Mouse (Mus musculus): ENCODE results near the gene Prokr1.
A peak's percentile ranks its signal among the peaks of the same experiment; 100 is the strongest.

The Prokr1 gene

DNA sequence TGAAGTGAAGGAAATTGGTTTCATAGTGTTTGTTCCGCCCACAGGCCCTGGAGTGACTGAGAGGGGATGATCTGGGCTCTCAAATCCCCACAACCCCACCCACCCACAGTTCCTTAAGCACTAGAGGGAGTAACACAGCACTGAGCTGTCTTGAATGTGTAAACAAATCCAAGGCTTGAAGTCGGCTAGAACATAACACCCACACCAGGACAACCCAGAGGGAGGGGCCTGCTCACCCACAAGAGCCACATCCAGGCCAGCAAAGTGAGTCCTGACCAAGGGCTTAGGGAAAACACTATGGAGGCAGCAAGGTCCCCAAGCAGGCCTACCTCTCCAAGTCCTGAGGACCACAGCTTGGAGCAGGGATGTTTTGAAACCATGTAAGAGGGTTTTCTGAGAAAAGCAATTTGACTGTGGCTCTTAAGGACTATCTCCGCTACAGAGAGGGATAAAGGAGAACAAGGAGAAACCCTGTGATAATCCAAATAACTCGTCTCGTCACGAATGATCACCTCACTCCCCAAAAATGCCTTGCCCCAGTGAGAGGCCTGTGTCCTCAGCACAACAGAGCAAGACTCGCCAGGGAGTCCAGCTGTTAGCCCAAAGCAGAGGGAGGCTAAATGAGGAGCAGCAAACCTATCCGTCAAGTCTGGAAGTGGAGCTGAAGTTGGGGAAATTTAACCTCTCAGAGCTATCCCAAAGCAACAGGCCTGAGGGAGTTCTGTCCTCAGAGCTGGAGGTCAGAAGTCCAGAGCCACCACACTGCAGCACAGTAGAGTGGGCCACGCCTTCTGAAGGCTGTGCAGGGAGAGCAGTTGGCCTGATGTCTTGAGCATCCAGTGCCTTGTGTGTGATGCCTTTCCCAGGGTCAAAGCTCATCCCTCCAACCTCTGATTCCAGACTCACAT, 22.6 kb downstream of the Prokr1 start:
- DNase-seq (ENCODE audit: low spot score) = no peak

DNA sequence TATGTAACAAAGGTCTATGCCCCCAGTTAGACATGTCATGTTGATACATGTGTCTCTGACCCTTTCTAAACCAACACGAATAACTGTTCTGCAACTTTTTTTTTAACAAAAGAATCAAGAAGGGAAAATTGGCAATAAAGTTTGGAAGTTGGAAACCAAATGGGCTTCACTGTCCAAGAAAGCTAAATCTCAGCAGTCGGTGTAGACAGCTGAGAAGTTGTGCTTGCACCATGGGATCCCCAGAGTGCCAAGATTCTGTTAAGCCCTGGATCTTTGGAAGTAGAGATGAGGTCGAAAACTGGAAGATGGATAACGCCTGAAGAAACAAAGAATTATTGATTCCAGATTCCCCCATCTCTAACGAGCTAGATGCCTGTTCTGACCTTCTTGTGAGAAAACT, 25.4 kb downstream of the Prokr1 start:
- DNase-seq (ENCODE audit: low spot score) = no peak

DNA sequence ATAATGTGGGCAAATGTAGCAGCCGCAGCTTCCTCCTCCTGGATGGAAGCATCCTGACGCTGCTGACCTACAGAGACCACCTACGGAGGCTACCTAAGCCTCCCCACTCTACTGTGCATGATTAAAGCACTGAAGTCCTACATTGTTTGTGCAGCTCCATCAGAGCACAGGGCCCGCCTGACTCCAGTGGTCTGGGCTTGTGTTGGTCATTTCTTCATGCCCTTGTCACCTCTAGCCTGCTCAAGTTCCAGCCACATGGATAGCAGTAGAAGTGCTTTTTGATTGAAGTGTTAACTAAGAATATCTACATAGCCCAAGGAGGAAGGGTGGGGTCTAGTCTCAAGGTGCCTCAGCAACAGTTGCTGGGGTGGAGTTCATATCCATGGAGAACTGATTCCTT, 26.2 kb downstream of the Prokr1 start:
- no peak for DNase-seq (ENCODE audit: low spot score)

DNA sequence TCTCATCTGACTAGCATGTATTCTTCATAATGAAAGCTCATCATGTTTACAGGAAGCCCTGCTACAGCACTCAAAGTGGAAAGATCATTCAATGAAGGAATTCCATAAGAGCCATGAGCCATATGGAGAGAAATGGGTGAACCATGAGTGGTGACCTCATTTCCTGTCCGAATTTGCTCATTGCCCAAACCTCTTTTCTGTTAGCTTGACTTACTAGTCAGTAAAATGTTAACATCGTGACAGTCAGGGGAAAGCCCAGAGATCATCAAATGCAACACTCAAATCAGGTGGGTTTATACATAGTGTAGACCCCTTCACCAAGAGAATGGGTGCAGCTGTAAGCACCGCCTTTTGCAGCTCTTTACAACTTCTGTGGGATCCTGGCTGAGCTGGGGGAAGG, 36.8 kb downstream of the Prokr1 start:
- DNase-seq (ENCODE audit: low spot score) = no peak

DNA sequence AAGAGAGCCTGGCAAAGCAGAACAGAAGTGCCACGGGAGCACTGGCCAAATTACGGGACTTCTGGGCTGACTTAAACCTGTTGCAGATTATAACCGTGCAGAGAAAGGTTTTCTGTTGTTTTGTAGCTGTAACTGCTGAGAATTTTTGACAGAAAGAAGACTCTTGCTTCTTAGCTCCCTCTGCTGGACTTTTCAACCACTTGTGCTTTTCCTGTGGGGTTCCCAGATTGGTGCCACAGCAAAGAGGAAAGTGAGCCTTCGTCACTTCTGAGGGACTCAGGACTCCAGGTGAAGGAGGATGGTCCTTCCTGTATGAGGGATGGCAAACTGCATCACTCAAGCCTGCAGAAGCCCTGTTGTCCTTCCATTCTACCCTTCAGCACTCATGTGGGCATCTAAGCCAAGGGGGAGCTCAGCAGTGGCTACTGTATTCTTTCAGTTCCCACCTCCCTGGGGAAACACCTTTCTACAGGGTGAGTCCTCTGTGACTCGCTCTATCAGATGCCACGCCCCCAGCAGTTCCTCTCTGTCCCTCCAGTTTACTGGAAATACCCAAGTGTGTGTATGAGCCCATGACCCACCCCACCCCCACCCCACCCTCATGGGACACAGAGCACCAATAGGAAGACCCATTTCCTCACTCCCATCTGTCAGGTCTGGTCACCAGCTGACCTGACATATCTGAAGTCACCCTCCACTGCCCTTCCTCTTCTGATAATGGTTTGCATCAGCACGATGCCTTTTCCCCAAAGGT, 38.3 kb downstream of the Prokr1 start:
- no peak for DNase-seq (ENCODE audit: low spot score)

DNA sequence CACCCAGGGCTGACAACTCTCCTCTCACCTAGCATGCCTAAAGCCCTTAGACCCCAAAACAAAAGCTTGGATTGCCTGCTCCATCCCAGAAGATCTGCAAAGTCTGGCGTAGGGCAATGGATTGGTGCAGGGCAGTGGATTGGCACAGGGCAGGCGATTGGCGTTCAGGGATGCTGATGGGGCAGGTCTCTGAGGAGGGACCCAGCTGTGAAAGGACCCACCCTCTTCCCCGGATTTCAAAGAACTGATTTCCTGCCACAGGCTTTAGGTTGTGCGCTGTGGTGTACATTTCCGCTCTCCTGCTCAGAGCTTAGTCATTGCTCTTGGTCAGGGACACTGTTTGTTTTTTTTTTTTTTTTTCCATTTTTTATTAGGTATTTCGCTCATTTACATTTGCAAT, 42.7 kb downstream of the Prokr1 start:
- no peak for DNase-seq (ENCODE audit: low spot score)

DNA sequence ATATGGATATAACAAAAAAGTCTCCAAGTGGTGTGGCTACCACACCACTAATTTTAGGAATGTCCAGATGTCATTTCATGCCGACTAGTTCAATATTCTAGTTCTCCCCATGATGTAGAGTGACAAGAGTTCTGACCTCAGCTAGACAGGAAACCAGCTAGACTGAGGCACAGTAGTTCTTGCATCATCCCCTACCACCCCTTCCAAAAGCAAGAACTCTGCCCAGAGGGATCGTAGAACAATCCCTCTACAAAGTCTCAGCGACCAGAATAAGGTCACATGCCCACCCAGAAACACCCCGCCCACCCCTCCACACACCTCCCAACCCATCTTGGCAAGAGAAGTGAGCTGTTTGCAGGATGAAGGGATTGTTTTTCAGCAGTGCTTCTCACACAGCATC, 43.1 kb downstream of the Prokr1 start:
- DNase-seq (ENCODE audit: low spot score) = no peak

DNA sequence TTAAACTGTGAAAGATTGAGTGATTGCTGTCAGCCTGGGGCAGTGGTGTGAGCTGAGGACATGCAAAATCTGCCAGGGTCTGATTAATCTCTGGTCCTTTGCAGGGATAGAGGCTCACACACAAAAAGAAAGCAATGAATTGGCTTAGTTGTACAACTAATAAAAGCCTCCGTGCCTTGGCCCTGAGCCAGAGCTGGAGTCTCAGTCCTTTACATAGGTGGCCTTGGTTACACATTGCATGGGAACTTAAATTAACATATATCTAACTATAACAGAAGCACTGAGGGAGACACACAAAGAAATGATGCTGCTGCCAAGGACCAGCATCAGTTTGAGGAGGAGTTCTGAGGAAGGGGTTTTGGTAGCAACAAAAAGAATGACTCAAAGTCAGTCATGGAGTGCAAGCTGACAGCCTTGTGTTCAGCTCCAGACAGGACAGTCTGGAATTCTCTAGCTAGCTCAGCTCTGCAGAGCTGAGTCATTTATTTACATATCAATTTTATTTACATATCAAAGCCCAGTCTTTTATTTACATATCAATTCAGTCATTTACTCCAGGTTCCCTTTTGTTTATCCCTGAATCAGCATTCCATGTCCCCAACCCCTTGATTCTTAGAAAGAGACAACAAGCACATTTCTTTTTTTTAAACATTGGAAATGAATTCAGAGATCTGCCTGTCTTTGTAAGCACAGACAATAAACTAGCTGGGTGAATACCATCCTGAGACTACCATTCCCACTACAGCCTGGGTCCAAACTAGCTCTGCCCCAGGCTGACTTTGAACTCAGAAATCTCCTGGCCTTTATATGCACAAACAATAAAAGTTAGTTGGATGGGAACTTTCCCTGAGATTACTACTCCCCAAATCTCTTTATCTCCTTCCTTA, 45.0 kb downstream of the Prokr1 start:
- DNase-seq (ENCODE audit: low spot score) = no peak

DNA sequence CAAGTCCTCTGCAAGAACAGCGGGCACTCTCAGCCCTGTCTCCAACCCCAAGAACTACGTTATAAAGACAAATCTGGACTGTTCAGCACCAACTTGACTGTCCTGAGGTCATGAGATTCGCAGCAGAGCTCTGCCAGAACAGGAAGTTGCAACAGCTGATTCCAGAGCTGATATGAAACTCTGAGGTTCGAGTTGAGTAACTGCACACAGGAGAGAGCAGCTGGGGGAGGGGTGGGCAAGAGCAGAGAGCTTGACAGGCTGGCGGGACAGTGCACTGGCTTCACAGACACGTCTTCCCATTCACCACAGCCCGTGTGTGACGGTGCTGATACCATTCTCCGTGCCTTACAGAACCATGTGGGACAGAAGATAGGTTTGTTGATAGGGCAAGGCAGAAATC, 48.5 kb downstream of the Prokr1 start:
- DNase-seq (ENCODE audit: low spot score) = peak; percentile 55

DNA sequence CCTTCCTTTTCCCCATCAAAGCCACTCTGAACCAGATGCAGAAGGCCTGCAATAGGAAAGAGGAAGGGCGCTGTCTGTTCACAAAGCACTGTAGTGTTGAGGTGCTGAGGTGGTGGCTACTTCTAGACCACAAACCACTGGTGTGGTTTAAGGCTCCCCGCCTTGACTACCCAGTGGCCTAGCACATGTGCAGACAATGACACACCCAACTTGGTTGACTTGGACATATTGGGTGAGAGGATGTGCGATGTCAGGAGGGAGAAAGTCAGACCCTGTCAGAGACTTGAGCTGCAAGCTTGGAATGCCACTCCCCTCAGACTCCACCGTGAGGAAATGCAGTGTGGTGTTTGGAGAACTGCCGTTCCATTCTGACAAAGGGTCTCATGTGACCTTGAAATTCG, 49.4 kb downstream of the Prokr1 start:
- DNase-seq (ENCODE audit: low spot score) = no peak

DNA sequence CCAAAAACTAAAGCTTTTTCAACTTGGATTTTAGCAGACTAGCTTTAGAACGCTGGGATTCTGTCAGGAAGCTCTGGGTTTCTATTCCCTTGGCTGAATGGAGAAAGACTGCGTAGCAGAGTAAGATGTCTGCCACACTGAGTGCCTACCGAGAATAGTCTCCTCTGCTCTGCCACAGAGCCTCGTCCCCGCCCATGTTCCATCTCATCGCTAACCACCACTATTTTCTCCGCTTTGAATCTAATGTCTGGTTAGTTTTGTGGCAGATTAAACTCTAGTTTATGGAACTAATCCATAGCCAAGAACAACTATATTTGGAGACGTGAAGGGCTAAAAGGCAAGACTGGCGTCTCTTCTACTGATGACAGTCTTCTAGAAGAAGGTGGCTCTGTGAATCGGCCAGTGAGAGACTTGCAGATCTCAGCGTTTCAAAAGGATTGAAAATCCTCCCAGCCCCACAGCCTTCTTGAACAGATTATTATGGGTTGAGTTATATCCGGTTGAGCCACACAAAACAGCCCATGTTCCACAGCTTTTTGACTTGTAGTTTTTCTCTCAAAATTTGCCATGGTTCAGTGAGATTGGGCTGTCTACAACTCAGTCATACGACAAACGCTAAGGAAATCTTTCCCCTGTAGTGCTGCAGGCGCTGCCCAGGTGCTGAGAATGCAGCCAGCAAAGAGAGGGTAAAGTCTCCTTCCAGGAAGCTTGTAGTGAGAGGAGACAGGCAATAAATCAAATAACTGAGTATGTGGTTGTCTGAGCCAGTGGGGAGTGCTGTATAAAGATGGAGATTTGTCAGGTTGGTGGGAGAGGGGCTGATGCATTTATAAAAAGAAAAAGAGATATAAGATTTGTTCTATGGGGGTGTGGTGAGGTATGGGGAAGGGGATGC, 51.9 kb downstream of the Prokr1 start:
- no peak for DNase-seq (ENCODE audit: low spot score)

DNA sequence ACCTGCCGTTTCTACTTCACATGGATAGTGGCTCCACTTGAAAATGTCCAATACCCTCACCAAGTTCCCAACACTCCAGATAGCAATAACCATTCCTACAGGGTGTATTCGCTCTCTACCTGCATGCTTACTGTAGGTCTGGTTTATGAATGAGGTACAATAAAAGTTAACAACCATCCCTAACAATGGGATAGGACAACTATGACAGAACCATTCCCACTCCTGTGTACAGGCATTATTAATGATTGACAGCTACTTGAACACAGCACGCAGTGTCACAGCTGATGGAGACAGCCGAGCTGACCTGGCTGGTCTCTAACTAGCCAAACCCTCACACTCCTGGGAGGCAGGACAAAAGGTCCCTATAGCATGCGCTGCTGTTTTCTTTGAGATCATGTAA, 52.9 kb downstream of the Prokr1 start:
- DNase-seq (ENCODE audit: low spot score) = no peak

DNA sequence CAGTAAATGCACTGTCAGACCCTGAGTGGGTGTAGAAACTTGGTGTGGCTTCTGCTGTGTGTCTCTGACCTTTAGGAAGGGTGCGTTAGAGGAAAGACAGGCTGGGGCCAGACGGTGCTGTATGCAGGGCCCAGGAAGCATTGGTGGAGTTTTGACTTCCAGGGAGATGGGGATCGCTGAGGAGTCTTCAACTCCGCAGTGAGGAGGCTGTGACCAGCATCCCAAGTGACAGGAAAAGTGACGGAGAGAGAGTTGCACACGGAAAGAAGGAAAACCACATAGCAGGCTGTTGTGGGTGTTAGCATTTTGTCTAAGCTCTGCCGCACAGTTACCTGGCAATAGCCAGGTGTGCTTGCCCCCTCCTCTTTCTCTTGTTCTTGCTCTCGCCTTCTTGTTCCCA, 54.3 kb downstream of the Prokr1 start:
- DNase-seq (ENCODE audit: low spot score) = no peak

DNA sequence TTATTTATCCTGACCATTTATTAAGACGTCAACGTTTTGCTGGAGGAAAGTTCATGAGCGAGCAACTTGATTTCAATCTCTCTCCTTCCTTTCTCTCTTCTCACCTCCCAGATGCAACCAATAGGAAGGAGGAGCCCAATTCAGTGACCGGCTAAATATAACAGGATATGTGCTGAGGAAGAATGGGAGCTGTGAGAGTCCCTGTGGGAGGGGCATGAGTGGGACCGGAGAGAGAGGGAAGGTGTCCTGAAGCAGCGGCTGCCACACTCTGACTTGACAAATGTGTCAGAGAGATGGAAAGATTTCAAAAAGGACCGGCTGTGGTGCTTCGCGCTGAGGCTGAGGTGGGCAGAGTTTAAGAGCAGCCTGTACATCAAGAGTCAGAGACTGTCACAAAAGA, 54.9 kb downstream of the Prokr1 start:
- DNase-seq (ENCODE audit: low spot score) = no peak

DNA sequence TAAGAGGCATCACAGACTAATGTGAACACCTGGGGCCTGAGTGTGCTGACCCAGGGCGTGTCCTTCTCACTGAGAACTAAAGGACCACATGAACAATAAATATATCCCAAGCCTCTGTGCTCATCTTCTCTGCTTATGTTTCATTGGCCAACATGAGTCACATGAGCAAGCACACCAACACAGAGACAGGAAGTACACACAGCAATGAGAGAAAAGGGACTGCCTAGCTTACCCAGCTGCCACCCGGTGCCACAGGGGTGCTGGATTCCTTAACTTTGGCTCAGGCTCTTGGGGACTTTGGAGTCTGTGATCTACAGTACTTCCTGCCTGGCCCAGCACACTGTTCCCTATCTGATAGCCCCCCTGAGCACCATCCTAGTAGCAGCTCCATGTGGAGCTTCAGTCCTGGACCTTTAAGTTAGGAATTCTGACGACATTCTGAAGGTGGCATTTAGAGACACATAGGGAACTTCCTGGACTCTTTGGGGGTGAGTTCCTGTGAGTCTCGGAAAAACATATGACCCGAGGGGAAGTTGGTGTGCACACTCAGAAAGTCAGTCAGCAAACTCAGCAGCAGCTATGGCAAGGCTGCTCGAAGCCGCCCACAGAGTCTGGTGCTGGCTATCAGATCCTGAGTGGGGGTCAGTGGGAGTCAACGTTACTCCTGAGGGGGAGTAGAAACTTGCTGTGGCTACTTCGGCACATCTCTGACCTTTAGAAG, 55.5 kb downstream of the Prokr1 start:
- no peak for DNase-seq (ENCODE audit: low spot score)

DNA sequence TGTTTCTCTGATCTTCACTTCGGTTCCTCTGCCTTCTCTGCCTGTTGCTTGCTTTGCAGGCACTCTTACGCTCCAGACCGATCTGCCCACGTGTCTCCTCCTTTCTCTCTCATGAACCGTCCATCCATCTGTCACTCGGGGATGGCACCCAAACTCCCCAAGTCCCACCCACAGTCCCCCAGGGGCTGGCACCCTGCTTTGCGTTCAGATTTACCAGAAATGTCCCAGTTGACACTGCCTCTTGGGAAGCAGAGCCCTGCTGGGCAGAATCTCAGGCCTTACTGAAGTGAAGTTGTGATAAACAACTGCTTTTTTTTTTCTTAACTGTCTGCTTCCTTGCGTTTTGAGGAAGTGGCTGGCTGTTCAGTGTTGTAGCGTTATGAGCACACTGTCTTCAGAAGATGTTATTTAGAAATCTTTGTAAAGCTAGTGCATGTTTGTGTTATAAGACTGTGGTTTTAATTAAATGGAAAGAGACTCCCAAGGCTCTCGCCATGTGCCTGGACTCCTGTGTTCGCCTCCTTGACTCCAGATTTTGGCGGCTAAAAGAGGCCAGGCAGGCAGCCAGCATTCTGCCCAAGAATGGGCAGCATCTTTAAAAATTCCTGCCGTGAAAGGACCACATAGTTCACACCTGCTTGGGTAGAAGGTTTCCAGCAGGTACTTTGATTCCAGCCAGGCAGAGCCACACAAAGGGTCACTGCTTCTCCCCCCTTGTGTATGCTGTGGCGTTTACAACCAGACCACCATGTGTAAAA, 57.4 kb downstream of the Prokr1 start, which contains the start of gene Arhgap25:
Gene Arhgap25 (minus strand): TSS at position 307 of the 758 bp plus-strand sequence.
- DNase-seq (ENCODE audit: low spot score) = no peak

DNA sequence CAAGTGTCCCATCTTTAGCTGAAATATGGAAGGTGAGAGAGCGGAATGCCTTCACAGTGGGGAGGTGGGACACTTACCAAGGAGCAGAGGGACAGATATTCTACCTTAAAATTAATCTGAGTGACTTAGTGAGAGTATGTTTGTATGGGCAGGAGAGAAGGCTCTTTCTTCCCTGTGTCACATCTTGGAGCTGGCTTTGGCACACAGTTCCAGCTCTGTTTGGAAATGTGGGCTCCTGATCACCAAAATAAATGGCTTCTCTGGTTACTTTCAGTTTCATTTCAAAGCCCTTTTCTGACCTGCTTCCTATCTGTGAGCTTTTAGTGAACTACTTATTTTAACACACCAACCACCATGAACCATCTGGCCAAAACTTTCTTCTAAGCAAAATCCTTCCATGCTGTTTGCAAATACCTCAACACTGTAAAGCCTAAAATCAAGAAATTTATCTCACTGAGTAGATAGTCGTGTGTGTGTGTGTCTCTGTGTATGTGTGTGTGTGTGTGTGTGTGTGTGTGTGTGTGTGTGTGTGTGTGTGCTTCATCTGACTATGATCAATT, 59.0 kb downstream of the Prokr1 start:
- no peak for DNase-seq (ENCODE audit: low spot score)

DNA sequence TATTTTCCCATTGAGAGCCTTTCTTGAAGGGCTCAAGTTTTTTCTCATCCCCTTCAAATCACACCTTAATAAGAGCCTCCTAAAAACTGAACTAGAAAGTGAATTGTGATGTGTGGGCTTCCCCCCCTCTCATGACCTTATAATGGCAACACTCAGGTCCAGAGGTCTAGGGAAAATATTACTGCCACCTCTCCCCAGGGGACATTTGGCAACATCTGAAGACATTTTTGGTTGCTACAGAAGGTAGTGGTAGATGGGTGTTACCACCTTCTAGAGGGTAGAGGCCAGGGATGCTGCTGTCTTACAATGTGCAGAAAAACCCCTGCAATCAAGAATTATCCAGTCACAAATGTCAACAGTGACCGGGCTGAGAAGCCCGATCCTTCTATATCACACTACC, 60.2 kb downstream of the Prokr1 start:
- no peak for DNase-seq (ENCODE audit: low spot score)
